Mouse (Mus musculus) induced T-regulatory cell, adult 2 months (primary cell): ENCODE data around the gene Vps18.

ENCODE experiments used
- DNase-seq: peaks from one replicate; pipeline ENCODE4 v3.0.0-alpha.2; 2012; ENCODE audit warnings: low read depth

The Vps18 gene

DNA sequence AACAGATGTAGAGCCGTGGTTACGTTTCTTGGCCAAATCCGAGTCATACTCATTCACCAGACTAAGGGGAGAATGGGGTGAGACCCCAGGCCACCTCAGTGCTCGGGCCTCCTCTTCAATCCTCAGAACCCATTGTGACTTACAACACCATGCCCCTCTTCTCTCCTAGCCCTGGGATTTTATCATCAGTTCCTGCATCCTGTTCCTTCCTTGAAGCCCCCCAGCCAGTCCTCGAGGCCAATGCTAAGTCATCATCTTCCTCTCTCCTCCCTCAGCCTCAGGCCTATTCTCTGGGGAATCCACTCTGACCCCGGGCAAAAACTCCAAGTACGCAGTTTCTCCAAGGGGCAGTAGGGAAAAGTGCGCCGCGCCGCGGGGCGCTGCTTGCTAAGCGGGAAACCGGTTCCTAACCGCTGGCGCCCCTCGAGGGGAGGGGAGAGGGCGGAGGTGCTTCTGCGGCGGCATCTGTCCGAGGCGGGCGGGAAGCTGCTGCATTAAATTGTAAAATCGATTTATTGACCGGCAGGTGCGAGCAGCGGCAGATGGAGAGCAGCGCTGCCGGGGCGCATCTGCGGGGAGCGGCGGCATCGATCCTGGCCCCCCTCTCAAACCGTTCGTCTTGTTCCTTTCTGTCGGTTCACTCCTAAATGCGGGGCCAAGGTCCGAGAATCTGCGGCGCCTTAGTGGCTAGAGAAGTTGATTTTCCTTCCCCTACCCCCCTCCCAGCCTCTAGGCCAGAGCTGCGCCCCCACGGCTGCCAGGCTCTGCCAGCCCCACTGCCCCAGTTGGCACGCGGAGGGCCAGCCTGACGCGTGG is 33.4 kb downstream of the Vps18 start:
- DNase-seq = no peak

DNA sequence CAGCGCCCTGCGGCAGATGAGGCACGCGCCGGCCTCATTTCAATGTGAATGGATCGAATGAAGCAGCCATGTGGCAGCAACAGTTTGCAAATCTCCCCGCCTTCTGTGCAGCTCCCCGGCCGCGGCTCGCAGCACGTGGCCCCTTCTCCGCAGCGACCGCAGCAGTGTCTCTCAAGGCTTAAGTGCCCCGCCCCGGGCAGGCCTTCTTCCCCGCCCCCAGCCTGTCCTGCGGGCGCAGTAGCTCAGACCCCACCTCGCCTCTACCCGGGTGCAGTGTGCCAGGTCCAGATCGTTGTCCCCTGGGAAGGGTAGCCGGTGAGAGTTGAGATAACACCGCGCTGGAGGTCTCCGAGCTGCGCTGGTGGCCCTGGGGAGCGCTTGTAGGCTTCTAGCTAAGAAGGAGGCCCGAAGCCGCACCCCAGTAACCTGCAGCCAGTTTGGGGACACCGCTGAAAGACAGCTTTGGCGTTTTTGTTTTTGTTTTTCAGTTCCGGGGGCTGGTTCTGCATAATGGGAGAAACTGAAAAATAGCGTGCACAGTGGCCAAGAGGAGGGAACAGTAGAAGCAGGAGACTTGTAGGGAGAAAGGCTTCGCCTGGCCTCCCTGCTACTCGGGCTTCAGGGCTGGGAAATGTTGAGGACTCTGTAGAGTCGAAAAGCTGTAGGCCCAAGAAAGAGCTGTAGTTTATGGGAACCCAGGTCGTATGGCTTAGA is 34.2 kb downstream of the Vps18 start:
- peak; percentile 36 for DNase-seq

DNA sequence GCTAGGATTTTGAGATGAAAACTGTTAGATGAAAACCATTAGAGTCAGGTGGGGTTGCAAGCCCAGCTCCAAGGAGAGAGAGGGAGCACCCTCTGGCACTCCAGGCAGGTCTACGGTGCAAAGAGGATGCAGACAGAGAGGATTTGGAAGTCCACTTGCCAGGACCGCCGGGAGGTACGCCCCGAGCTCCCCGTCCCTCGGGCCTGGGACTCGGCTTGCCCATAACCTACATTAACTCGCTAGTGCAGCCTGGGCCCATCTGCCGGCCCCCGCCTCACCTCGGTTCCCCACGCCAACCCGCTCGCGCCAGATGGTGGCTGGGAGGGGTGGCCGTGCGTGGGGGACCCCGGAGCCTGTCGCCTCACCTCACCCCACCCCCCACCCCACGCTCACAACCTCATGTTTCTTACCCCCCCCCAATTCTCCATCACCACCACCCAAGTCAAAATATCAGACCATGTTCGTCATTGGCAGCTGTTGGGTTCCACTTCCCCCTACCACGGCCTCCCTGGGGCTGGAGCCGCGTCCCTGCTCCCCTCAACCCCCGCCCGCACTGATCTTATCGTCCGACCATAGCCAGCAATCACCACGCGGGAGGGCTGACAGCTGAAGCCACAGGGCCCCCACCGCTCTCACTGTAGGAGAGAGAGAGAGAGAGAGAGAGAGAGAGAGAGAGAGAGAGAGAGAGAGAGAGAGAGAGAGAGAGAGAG is 35.5 kb downstream of the Vps18 start:
- DNase-seq = peak; percentile 31

DNA sequence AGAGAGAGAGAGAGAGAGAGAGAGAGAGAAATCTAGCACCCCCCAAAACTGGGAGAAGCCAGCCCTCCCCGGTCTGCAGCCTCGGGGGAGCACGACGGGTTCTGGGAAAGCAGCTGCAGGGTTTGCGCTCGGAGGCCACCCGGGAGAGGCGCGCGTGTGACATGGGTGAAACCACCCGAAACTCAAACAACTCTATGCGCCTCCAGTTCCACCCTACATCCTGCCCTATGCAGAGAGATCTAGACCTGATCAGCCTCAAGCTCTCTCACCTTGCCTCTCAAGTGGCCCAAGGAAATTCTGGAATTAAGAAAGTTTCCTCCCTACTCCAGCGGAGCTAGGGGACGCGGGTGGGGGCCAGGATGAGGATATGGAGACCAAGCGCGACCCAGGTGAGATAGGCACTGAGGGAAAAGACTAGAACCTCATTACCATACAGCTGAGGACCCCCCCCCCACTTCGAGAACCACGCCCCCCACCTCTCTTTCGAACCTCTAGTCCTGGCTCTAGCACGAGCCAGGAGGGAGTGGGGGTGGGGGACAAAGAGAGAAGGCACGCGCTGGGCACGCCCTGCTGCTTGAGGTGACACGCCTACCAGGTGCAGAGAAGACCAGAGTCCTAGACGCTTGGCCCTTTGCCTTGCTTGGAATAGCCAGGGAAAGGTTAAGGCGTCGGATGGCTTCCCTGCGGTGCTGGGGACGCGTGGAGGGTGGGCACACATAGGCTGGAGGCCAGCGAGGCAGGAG is 36.2 kb downstream of the Vps18 start:
- peak; percentile 40 for DNase-seq

DNA sequence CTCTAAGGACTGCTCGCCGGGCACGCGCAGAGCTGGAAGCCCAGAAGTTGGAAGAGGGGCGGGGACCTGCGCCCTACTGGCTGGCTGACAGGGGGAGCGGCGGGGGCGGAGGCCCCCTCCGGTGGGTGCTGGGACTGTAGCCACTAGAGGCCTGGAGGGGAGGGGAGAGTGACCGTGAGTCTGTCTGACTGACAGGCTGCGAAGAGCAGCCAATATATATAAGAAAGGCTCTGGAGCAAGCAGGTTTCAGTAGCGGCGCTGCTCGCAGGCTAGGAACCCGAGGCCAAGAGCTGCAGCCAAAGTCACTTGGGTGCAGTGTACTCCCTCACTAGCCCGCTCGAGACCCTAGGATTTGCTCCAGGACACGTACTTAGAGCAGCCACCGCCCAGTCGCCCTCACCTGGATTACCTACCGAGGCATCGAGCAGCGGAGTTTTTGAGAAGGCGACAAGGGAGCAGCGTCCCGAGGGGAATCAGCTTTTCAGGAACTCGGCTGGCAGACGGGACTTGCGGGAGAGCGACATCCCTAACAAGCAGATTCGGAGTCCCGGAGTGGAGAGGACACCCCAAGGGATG is 37.1 kb downstream of the Vps18 start, which contains the start of gene Dll4:
Gene Dll4 (plus strand): TSS at position 217 of the 576 bp plus-strand sequence.
- DNase-seq = peak; percentile 51

DNA sequence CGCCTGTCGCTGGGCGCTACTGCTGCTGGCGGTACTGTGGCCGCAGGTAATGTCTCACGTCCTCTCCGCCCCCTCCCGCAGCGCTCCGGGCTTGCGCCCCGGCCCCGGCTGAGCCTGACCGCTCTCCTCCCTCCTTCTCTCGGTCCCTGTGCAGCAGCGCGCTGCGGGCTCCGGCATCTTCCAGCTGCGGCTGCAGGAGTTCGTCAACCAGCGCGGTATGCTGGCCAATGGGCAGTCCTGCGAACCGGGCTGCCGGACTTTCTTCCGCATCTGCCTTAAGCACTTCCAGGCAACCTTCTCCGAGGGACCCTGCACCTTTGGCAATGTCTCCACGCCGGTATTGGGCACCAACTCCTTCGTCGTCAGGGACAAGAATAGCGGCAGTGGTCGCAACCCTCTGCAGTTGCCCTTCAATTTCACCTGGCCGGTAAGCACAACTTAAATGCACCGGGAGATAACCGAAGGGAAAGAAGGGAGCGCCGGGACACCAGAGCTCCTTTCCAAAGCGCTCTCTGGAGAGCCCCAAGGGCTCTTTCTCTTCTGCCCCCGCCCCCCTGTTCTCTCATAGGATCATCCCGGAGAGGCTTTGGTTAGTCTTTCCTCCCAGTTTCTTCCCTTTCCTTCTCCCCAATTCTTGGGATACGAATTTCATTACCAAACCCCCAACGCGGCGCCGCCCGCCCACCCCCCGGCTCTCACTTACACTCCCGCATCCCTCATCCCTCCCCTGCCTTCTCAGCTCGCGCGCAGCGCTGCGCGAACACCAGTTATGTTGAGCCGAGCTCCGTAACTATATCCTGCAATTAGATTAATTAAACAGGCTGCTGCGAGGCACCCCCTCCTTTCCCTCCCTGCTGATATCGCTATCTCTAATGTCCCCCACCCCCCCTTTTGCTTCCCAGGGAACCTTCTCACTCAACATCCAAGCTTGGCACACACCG is 37.9 kb downstream of the Vps18 start:
- DNase-seq = no peak

DNA sequence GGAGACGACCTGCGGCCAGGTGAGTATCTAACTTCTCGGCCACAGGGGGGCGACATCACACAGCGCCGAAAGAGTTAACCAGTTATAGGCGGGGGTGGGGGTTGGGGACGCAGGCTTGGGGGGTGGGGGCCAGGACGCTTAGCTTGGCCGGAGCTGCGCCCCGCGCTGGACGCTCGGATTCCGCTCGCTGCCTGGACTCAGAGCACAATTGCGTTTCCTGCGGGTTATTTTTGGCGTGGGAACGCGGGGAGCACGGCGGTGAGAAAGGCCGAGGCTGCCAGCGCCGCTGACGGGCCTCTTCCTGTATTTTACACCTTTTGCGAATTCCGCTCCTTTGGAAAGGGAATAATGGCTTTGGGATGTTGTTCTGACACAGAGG is 38.6 kb downstream of the Vps18 start:
- DNase-seq = peak; percentile 70

DNA sequence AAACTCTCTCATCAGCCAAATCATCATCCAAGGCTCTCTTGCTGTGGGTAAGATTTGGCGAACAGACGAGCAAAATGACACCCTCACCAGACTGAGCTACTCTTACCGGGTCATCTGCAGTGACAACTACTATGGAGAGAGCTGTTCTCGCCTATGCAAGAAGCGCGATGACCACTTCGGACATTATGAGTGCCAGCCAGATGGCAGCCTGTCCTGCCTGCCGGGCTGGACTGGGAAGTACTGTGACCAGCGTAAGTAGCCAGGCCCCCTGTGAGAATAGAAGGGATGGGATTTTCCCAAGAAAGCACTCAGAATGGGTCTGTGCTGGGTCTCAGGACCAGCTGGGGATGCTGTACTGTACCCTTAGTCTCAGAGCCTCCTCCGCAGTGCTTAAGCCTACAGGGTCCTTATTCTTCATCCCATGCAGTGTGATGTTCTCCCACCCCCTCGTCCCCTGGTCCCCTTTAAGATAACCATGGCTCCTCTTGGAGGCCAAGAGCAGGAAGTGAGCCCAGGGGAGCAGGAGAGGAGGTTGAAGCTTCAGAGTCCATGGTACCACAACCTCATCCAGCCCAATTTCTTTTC is 39.5 kb downstream of the Vps18 start:
- no peak for DNase-seq

DNA sequence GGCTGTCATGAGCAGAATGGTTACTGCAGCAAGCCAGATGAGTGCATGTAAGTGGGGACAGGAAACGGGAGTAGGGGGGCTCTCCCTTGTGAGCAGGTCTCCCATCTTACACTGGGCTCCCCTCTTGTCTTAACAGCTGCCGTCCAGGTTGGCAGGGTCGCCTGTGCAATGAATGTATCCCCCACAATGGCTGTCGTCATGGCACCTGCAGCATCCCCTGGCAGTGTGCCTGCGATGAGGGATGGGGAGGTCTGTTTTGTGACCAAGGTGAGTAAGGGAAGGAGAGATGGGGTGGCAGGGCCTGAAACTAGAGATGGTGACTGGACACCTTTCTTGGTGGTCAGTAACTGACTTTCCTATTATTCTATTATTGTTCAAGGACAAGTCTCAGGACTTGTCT is 40.0 kb downstream of the Vps18 start:
- no peak for DNase-seq

DNA sequence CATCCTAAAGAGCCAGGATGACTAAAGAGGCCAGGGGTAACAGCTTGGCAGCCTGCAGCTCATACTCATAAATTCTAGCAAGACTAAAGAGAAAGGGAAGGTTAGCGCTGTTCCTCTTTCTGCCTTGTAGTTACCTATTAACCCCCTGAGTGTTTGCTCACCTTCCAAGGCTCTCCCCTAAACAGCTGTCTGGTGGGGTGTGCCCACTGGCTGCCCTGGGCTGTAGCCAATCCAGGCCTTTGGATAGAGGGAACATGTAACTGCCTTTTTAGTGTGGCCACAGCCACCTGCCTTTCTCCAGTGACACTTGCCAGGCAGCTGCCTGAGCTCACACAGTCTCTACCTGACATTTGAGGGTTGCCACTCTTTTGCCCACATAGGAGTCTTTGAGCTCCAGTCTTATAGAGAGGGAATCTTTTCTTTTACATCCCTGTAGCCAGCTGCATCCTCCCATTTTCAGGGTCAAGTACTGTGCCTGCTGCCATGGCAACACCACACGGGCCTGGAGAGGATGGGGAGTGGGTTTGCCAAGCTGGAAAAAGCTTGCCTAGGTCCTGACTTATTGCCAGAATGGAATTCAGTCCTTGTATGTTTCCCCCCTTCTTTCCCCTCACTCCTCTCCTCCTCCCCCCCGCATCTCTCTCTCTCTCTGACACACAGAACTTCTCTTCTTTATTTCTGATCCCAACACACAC is 40.7 kb downstream of the Vps18 start:
- DNase-seq = no peak

DNA sequence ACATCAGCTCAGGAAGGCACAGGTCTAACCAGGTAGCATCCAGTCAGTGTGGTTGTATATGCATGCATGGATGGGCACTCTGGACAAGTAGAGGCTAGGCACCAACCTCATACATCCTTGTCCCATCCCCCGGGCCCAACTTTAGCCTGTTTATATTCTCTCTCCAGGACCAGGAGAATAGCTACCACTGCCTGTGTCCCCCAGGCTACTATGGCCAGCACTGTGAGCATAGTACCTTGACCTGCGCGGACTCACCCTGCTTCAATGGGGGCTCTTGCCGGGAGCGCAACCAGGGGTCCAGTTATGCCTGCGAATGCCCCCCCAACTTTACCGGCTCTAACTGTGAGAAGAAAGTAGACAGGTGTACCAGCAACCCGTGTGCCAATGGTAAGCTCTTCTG is 42.3 kb downstream of the Vps18 start:
- no peak for DNase-seq

DNA sequence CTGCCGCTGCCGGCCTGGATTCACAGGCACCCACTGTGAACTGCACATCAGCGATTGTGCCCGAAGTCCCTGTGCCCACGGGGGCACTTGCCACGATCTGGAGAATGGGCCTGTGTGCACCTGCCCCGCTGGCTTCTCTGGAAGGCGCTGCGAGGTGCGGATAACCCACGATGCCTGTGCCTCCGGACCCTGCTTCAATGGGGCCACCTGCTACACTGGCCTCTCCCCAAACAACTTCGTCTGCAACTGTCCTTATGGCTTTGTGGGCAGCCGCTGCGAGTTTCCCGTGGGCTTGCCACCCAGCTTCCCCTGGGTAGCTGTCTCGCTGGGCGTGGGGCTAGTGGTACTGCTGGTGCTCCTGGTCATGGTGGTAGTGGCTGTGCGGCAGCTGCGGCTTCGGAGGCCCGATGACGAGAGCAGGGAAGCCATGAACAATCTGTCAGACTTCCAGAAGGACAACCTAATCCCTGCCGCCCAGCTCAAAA is 43.7 kb downstream of the Vps18 start:
- DNase-seq = no peak

DNA sequence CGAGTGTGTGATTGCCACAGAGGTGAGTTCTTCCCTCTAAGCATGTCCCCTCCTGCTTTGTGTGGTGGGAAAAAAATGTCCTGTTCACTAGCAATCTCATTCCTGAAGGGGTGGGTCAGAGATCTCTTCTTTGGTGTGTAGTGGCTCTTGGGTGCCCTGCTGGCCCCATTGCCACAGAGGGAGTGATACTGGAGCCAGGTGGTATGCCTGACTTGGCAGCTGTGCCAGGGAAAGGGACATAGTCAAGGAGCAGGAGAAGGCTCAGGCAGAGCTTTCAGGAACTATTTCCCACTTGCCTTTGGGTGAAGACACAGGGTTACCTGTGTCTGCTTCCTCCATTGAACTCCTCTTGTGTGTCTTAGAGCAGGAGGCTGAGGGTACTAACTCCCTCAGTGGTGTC is 45.6 kb downstream of the Vps18 start:
- no peak for DNase-seq

DNA sequence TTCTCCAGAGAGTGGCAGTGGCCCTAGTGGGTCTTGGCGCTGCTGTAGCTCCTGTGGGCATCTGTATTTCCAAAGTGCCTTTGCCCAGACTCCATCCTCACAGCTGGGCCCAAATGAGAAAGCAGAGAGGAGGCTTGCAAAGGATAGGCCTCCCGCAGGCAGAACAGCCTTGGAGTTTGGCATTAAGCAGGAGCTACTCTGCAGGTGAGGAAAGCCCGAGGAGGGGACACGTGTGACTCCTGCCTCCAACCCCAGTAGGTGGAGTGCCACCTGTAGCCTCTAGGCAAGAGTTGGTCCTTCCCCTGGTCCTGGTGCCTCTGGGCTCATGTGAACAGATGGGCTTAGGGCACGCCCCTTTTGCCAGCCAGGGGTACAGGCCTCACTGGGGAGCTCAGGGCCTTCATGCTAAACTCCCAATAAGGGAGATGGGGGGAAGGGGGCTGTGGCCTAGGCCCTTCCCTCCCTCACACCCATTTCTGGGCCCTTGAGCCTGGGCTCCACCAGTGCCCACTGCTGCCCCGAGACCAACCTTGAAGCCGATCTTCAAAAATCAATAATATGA is 46.5 kb downstream of the Vps18 start:
- DNase-seq = no peak

DNA sequence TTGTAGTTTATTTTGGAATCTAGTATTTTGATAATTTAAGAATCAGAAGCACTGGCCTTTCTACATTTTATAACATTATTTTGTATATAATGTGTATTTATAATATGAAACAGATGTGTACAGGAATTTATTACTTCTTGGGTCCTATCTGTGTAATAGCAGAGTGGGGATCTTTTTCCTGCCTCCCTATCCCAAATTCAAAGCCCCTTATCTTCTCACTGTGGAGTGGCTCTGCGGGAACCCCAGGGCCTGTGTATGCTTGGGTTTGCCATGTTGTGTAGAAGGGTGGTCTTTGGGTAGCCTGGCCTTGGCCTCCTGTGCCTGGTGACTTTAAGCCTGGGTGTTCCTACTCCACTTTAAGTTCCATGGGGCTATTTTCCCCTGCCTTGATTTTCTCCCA is 47.0 kb downstream of the Vps18 start:
- no peak for DNase-seq

DNA sequence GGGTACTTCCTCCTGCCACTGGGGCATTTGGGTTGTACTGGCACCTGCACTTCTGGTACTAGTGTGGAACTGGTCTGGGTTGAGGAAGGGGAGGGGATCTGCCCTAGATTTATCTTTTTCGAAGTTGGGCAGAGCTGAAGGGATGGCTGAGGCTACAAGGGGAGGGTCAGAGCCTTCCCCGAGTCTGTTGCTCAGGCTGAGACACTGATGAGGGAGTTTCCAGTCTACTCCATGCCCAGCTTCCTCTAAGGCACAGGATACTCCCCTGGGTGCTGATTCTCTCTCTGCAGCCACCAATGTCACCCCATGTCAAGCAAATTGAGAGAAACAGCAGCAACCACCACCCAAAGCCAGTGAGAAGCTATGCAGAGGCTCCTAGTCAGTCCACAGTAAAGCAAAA is 47.5 kb downstream of the Vps18 start:
- no peak for DNase-seq

DNA sequence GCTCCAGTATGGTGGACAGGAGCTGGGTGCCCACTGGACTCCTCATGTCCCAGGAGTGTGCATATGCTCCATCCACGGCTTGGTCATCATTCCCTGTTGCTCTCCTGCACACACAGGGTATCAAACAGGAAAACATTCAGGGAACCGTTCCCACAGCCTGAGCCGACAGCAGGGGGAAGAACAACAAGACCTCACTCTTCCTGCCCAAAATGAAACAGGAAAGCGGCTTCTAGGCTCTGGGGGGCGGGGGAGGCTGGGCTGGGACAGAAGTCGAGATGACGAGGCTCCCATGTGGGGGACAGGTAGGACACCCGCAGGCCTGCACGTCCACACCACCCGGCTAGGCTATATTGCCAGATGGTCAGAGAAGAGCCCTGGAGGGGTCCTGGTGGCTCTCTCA is 47.9 kb downstream of the Vps18 start:
- peak; percentile 27 for DNase-seq

DNA sequence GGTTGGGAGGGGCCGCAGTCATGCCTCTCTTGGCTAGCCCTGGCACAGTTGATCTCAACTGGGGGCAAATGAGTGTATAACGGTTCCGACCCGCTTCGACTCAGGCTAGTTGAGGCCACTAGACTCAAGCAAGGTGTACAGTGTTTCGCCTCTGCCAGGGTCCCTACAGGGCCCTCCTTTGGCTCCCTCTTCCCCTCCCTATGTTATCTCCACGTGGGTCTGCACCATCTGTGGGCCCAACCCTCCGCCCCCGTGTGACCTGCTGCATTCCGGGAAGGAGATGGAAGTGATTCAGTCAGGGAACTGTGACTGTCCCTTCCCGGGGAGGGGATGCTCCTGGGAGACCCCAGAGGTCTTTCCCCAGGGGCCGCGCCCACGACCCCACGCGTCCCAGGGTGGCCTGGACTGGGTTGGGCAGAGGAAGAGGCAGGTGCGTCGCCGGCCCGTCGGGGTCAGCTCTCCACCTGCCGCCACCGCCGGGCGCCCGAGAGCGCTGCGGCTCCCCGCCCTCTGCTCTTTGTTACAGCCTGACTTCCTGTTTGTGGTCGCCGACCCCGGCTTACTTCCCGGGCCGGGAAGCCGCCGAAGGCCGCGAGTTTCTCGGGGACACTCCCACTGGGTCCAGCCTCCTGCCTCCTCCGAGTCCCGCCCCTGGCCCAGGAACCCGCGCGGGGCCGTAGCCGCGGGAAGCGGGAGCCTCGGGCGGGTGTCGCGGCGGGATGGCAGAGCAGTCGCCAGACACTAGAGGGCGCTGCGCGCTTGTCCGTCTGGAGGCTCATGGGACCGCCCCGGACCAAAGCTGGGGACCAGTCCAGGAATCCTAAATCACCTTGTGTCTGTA is 49.1 kb downstream of the Vps18 start:
- DNase-seq = peak; percentile 89
